Mouse (Mus musculus) T-helper 2 cell (primary cell): ENCODE data around the gene Pacrg.

Source experiments
- in situ Hi-C: fragments of 300-600 bp; cut with MboI, MseI; formaldehyde crosslinking; loops from one replicate; pipeline ENCODE4 v1.15.1; 2025; ENCODE audit warnings: high pct_unique_total_duplicates

The Pacrg gene

DNA sequence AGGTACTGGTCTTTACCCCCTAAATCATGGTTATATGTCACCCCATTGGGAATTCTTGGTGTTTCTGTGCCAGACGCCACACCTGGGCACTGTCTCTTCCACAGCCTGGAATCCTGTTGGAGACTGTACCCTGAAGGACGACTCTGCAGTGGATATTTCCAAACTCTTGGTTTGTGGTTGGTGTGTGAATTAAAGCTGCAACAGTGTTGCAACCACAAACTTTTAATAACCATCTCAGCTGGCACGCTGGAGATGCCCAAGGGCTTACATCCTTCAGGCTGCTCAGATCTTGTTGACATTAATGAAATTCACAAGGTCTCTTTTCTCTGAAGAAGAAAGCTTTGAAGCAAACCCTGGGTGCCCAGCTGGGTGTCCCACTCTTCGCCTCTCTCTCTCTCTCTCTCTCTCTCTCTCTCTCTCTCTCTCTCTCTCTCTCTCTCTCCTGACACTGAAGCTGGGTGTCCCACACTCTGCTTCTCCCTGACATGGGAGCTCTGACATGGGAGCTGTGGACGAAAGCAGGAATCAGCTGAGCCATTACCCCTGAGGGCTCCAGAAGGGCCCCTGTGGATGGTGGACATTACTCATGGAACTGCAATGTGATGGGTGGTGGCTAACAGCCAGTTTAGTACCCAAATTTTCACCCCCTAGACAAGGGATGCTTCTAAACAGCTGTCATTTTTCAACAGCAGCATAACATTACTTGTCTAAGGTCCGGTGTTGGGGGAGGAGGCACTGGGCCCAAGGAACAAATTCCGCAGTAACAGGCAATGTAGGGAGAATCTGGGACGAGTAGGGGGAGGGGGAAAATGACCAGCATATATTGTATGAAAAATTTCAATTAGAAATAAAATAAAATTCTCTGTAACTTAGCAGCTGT is 429.3 kb downstream of the Pacrg start:
- in situ Hi-C loops = no loop called here

DNA sequence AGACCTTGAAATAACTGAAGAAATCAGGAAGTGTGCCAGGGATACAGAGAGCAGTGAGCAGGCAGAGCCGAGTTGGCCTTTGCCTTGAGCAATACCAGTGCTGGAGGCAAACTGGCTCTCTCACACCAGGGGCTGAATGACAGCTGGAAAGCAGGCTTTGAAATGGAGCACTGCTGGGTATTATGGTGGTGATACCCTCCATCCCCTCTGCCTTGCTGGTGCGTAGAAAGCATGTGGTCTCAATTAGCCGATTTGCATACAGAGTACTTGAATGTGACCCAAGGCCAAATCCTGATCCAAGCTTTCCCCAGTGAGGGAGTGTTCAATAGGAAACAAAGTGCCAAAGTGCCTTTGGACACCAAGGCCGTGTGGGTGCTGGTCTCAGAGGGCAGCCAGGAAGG is 431.4 kb downstream of the Pacrg start:
- in situ Hi-C loops = no loop called here

DNA sequence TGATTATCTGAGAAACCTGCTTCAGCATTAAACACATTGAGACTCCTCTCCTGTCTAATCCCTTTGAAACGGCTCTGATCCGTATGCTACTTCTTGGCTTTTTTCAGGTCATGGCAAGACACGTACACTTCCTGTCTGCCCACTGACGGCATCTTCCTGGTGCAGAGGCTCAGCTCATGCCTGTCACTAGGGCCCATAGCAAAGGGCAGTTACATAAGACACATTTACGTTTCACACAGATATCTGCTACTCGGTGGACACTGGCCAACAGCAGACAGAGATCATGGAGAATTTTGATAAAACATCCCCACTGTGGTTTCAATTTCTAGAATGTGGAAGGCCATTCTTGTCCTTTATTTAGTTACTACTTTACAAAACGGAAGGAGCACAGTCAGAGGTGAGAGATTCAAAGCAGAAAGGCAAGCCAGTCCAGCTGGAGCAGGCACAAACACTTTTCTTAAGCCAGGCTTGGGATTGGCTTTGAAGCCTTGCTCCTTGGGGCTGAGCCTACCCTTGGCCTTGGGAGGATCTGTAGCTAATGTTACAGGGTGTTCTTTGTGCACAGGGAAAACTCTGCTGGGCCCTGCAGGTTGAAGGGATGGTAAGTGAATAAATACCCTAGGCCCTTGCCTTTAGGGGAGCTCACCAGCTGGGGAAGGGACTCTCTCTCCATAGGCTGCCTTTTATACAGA is 432.9 kb downstream of the Pacrg start:
- in situ Hi-C loops = no loop called here

DNA sequence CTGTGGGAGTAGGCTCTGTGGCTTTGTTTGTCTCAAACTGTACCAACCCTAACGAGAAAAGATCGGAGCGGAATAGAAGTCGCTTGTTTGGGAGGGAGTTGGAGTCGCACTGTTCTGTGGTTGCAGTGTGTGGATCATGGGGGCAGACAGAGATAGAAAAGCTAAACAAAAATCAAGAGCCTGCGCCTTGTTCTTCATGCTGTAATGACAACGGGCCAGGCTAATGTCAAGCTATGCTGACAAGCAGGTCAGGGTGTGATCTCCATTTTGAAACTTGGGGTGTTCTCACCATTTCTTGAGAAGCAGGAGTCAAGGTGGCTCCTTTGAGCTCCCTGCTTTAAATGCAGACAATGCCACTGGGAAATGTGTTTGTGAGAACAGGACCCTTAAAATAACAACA is 433.8 kb downstream of the Pacrg start:
- in situ Hi-C loops = no loop called here

DNA sequence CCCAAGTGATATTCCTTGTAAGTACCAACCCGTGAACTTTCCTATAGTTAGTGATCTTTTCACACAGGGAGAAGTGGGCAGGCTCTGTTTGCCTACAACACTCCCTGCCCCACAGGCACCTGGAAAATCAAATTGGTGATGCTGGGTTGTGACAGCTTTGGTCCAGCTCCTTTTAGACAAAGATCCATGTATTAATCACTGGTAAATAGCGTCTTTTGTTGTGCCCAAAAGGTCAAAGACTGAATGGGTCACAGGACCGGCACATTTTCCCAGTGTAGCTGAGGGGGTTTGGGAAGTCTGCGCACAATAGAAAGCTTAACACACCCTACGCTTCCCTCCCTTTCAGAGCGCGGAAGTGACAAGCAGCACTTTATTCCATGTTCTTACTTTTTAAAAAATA is 434.2 kb downstream of the Pacrg start:
- in situ Hi-C loops = no loop called here

DNA sequence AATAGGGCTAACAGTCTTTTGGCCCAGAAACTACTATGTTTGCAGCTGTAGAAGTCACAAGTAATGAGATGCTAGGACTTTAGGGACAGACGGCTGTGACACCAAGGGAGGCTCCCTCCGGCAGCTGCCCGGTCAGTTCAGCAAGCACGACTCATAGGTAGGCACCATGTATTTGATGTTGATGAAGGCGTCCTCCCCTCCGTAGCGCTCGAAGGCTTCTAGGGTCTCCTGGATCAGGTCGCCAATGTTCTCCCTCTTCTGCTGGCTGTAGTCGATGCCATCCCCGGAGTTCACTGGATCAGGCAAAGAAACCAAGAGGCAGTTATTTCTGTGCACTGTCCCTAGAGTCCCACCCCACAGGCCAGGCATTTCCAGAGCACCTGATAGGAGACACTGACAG is 436.9 kb downstream of the Pacrg start:
- in situ Hi-C loops = no loop called here

DNA sequence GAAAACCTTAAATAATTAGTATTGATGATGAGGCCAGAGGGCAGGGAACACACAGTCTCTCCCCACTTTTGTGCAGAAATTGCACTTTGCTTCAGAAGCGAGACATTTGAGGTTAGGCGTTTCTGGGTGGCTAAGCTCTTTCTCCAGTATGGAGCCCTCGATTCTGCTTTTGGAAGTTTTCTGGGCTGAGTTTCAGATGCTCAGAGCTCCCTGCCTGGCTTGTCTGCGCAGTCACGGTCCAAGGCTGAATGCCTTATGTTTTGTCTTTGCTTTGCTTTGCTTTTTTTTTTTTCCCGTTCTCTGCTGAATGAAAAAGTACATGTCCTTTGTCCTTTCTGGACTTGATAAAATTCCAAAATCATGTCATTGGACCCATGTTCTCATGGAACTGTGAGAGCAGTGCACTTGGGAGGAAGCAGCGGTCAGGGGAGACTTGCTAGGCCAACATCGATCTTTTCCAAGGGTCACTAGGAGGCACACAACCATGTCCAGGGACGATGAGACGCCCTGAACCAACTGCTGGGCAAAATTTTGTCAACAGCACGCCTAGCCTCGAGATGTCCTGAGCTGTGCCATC is 438.0 kb downstream of the Pacrg start:
- in situ Hi-C loops = no loop called here

DNA sequence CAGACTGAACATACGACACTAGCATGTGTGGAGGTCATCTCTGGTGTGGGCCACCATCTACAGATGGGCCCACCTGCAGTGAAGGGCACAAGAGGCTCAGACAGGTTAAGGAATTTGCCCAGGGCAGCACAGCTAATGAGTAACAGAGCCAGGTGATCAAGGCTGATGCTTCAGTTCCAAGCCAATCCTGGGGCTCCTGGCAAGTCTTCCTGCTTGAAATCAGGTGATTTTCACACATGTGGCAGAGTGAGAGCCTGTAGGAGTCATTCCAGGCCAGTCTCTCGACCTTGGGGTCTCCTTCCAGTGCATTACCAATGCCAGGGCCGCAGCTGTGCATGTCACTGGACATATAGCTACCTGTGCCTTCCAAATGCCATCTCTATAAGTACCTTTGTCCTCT is 438.6 kb downstream of the Pacrg start:
- in situ Hi-C loops = no loop called here

DNA sequence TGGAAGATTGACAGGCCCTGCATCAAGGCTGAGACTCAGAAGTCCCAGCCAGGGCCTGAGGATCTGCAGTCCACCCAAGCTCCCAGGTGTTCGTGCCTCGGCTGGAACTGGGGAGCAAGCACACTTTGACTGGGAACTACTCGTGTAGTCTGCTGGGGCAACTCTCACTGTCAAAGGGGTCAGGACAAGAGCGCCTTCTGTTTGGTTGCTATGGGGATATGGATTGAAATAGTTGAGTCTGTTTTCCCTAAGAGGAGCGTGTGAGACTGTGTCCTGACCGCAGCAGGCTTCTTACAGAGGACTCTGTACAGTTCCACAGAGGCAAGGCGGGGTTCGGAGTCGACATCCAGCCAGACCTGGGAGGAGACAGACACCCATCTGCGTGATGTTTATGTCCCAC is 440.4 kb downstream of the Pacrg start:
- in situ Hi-C loops = loop anchor here (25.0 kb wide), 1 partner anchor 1012 kb away; no protein-coding TSS in a partner anchor

DNA sequence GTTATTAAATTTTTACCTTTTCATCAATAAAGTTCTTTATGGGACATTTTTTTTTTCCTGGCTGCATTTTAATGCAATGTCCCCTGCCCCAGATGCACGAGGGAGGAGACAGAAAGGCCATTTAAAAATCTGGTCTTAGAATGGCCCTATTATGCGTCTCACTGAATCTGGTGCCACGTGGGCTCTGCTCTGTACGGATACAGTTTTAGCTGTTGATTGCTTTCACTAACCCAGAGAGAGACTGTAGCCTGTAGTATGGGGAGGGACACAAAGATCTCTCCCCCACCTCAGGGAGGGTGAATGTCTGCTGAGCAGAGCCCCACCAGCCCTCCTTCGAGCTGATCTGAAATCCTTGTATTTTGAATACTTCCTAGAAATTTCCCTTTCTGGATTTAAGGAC is 441.2 kb downstream of the Pacrg start:
- in situ Hi-C loops = loop anchor here (25.0 kb wide), 1 partner anchor 1012 kb away; no protein-coding TSS in a partner anchor

DNA sequence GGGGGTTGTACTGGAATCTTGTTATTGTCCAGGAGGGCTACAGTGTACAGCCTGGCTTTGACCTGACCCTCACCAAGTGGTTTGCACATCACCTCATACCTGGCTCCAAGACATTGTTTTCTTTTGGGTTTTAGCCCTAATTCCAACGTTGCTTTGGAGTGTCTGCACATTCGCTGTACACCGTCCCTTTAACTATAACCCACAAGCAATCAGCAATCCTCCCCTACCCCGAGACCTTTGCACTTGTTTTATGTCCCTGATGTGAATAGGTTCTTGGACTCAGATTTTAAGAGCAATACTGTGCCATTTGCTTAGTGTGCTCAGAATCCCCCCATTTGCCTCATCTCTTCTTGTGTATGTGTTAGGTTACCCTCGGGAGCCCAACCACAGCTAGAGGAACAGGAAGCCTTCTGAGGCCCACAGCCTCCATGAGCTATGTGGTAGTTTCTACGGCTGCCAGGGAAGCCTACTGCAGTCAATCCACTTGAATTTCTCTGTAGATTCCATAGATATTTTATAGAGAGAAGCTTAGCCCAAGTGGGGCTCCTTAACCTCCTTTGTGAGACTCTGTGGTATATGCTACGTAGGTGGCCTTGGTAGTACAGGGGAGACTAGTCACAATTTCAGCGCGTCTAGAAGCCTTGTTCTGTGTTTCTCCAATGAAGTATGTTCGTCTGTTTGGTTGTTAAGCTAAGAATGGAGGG is 442.0 kb downstream of the Pacrg start:
- in situ Hi-C loops = loop anchor here (25.0 kb wide), 1 partner anchor 1011 kb away; no protein-coding TSS in a partner anchor

DNA sequence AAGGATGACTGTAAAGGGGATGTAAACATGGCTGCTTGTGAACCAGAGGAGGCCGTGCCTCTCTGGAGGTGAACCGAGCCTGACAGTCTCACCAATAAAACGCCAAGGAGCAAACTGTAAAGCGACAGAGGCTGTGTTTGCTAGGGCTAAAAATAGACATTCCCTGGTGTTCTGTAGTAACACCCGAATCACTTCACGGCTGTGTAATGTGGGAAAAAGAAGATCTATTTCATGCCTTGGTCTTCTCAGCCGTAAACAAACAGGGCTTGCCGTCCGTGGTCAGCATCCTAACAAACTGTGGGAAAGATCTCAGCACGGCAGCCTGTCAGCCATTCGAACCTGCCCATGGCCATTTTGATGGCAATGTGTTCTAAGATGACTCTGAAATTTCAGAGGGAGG is 442.8 kb downstream of the Pacrg start:
- in situ Hi-C loops = loop anchor here (25.0 kb wide), 1 partner anchor 1010 kb away; no protein-coding TSS in a partner anchor

DNA sequence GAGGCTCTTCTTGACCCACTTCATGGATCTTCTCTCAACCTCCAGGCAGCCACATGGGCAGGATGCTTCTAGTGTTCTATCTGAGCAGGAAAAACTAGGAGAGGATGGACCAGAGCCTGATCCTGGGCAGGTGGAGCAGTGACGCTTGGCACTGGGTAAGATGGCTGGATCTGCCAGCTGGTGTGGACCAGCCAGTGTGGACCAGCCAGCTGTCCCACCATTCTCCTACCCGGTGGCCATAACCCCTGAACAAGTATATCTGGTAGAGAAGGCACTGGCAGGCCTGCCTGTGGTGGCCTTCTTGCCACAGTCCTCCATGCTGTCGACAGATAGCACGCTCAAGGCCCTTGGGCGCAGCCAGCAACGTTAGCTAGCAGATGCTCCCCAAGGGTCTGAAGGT is 443.2 kb downstream of the Pacrg start:
- in situ Hi-C loops = loop anchor here (25.0 kb wide), 1 partner anchor 1010 kb away; no protein-coding TSS in a partner anchor

DNA sequence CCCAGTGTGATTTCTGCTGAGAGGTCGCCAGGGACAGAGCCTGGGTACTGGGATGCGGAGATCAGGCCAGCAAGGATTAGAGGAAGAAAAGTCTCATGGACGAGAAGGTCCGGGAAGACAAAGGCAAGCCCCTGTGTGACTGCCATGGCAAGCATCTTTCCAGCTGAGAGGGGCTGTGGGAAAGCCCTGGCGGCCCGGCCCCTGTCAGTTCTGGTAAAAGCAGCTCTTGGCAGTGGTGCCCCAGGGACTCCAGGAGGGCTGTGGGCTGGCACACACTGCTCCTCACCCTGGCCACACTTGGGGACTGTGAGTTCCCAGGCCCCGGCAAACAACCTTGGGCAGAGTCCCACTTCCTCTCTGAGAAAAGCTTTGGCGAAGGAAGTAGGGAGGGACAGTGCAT is 445.3 kb downstream of the Pacrg start:
- in situ Hi-C loops = loop anchor here (25.0 kb wide), 1 partner anchor 1008 kb away; no protein-coding TSS in a partner anchor

DNA sequence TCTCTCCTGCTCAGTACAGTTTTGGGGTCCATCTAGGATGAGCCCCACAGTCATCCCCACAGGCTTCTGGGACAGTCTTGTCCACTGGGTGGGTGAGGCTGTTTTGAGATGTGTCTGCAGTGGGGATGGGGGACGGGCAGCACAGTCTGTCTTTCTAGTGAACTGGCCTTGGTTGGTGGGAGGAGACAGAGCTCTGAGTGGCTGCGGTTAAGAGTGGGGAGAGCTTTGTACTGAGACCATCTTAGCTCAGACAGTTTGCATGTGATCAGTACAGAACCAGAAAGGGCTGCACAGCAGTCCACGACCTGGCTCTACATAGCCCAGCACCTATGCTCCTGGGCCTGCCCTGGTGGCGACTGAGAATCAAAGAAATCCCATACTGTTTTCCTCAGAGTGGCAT is 446.3 kb downstream of the Pacrg start:
- in situ Hi-C loops = loop anchor here (25.0 kb wide), 1 partner anchor 1006 kb away; no protein-coding TSS in a partner anchor

DNA sequence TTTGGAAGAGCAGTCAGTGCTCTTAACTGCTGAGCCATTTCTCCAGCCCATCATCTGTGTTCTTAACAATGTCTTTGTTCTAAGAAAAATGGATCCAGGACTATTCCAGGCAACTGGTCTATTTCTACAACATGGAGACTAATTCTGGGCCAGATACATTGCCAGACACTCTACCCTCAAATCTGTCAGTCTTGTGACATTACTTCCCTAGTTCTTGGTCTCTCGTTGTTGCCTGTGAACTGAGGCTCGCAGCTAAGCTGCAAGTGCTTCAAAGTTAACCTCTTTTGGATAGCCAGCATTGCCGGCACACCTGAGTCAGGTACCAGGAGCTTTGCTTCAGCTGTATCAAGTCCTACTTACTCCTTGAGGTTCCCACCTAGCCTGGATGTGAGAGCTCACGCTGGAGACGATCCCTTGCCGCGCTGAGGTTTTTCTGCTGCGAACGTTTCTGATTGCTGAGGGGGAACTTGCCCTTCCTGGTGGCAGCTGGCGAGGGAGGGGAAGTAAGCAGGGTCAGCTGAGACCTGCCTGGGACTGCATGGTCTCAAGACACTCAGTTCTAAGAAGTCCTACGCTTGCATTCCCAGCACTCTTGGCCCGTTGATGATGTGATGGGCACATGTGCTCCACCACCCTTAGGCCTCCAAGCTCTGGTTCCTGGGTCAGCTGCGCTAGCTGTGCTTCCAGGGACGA is 447.6 kb downstream of the Pacrg start:
- in situ Hi-C loops = loop anchor here (25.0 kb wide), 1 partner anchor 1005 kb away; no protein-coding TSS in a partner anchor

DNA sequence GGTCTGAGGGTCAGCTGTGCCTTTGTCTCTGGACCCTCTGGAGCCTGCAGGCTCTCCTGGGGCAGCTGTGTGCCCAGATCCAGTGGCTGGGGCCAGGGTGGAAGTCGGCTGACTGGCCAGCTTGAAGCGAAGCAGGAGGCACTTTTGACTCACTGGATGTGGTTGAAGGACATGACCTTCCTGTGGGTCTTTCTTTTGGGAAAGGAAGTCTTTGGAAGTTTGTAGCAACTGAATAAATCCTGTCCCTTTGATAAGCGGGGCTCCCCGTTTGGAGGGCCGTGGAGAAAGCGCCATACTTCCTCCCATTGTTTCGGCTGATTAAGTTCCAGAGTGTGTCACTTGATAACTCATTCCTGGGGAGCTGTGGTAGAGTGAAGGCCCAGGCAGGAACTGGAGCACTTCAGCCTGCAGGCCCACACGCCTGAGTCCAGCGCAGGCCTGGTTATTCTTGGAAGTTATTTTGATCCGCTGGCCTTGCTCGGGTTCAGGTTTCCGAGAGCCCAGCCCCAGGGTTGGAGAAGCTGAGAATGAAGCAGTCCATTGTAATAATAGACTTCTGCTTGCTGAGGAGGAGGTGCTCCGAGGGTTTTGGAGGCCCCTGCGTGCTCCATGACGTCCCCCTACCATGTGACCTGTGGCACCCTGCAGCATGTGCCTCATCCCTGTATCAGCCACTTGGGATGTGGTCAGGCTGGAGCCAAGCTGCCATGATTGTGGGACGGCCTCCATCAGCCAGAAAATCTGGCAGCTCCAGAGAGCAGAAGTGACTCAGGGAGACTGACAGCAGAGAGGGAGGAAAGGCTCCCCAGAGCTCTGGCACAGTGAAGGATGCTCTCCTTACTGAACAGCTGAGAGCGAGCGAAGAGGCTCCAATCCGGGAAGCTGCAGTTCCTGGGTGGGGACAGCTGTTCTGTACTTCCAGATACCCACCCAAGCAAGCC is 449.6 kb downstream of the Pacrg start:
- in situ Hi-C loops = loop anchor here (25.0 kb wide), 1 partner anchor 1003 kb away; no protein-coding TSS in a partner anchor

DNA sequence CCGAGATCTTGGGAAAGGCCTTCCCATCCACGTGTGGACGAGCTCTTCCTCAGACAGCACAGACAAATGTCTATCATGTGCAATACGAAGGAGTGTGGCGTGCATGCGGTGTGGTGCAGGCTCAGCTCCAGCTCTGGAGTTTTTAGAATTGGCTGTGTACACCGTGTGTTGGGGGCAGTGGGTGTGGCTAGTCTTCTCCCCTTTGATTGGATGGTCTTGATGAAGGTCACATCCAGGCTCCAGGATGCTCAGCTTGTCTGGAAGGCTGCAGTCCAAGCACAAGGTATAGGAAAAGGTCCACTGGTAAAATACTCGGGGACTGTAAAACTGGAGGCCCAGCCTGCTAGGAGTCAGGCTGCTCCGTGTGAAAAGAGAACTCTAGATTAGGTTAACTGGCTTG is 450.4 kb downstream of the Pacrg start:
- in situ Hi-C loops = loop anchor here (25.0 kb wide), 1 partner anchor 1002 kb away; no protein-coding TSS in a partner anchor

DNA sequence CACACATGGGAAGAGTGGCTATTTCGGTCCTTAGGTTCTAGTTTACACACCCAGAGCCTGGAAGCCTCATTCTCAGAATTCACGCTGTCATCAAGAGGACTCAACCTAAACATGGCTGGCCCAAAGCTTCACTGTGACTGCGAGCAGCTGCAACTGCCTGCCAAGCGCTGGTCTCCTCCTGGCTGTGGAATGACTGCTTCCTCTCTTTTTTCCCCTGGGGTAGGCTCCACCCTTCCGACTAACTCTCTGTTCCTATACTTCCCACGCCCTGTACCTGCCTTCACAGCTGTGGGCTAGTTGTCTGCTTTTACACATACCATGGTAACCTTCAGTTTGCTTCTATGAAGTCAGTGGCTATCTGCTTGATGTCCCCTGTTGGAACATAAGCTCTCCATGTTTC is 453.6 kb downstream of the Pacrg start:
- in situ Hi-C loops = loop anchor here (25.0 kb wide), 1 partner anchor 999 kb away; no protein-coding TSS in a partner anchor
